Mouse (Mus musculus) intestine, embryonic 14.5 days (tissue): ENCODE results near the gene Gm12258. TPM values are rescaled to one million over a fixed set of nuclear protein-coding genes. Genes with fewer than 3 reads are reported as not detected.

Experiments used
- ATAC-seq: fragments of 200-750 bp; cut with Nextera tagmentation; replicated peaks from 2 replicates; pipeline ENCODE4 v1.8.0; 2017; ENCODE audit warnings: low read depth, moderate number of reproducible peaks, moderate TSS enrichment, moderate library complexity; ENCODE audit not compliant: low FRiP score, low TSS enrichment
- DNase-seq: peaks from one replicate; pipeline ENCODE4 v3.0.0-alpha.2; 2018; ENCODE audit warnings: low spot score
- H3K27ac ChIP-seq: fragments of 300-500 bp; sonication (generic); 2 replicates; pipeline ENCODE4 v1.5.1; 2014; ENCODE audit warnings: low read depth, mild to moderate bottlenecking, control low read depth
- H3K27me3 ChIP-seq: fragments of 300-500 bp; sonication (generic); replicated peaks from 2 replicates; pipeline ENCODE4 v1.6.1; 2014; ENCODE audit warnings: low read length, control low read depth; ENCODE audit not compliant: control insufficient read depth, insufficient read depth
- H3K36me3 ChIP-seq: fragments of 300-500 bp; sonication (generic); 2 replicates; pipeline ENCODE4 v1.6.1; 2014; ENCODE audit warnings: low read length, control low read depth; ENCODE audit not compliant: control insufficient read depth, insufficient read depth
- H3K4me1 ChIP-seq: fragments of 300-500 bp; sonication (generic); replicated peaks from 2 replicates; pipeline ENCODE4 v1.6.1; 2014; ENCODE audit warnings: low read length, control low read depth, mixed read lengths; ENCODE audit not compliant: control insufficient read depth, insufficient read depth
- H3K4me2 ChIP-seq: fragments of 300-500 bp; sonication (generic); 2 replicates; pipeline ENCODE4 v1.6.1; 2014; ENCODE audit warnings: low read length
- H3K4me3 ChIP-seq: fragments of 300-500 bp; sonication (generic); 2 replicates; pipeline ENCODE4 v1.5.1; 2014; ENCODE audit warnings: low read depth, low read length, control low read depth, mixed read lengths
- H3K9ac ChIP-seq: fragments of 300-500 bp; sonication (generic); 2 replicates; pipeline ENCODE4 v1.6.1; 2014; ENCODE audit warnings: mild to moderate bottlenecking, low read length
- H3K9me3 ChIP-seq: fragments of 300-500 bp; sonication (generic); 2 replicates; pipeline ENCODE4 v1.6.1; 2016; ENCODE audit warnings: low read length, control low read depth; ENCODE audit not compliant: control insufficient read depth
- WGBS: fragments of 180-500 bp; shearing (Covaris S2); extraction: QIAGEN DNeasy Blood & Tissue Kit; methylation state at CpG from one replicate; pipeline ENCODE4 v1.1.7; 2014; 5-methylcytosine and 5-hydroxymethylcytosine counted together
- polyA plus RNA-seq: library from polyadenylated mRNA; unstranded; fragments of >200 nt; fragmentation: Nextera tagmentation; extraction: Ambion mirVana; gene quantifications from 2 replicates; pipeline ENCODE4 v1.2.1, GENCODE M21; 2014

The Gm12258 gene
- polyA plus RNA-seq, 1 experiment from 2014 or later: 9.4 TPM

DNA sequence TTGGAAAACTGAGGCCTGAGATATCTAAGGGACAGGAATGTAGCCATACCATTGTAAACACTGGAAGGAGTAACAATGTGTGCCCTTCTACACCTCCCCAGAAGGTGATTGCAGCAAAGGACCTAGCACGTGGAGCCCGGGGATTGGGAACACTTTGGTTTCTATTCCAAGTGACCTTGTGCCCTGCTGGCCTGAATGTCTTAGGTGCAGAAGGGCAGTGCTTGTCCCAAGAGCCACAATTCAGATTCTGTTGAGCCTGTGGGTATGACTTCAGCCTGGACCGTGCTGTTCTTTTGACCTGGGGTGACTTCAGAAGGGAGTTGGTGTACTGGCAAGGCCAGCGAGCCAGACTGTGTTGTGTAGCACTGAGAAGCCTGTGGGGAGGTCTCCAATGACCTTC lies 24.0 kb downstream of the Gm12258 start:
- no peak for DNase-seq

DNA sequence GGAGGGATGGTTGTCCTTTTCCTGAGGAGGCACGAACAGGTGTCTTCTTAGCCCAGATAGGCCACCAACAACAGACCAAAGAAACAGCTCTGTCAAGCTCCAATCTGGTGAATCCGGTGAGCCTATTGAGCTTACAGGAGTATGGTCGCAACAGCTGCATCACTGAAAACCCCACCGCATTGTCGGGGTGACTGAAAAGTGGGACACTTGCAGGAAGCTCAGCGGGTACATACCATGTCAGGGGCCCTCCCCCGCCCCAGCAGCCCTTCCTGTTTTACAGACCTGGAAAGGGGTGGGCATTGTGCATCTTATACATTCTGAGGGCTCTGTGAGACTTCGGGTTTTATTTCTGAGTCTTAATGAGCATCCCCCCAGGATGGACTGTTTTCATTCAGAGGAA lies 36.8 kb downstream of the Gm12258 start:
- Histone ChIP-seq H3K4me1 (no peaks in the 10 kb centered on the region), H3K9me3 (no peaks in the 10 kb centered on the region), H3K27me3 (no peaks in the 10 kb centered on the region), H3K27ac (no peak overlapping the region), H3K36me3 (peaks cover 39% of the 10 kb centered on the region), H3K9ac (no peak overlapping the region), H3K4me3 (no peak overlapping the region), H3K4me2 (no peak overlapping the region)
- ATAC-seq (no peak), DNase-seq (no peak)
- WGBS: 87% methylated on average over 8 of the region's 8 CpGs

More for the DNA sequence above, 24.0 kb downstream of the Gm12258 start:
- H3K27me3 ChIP-seq: no peaks in the 10 kb centered on the region
- ATAC-seq: no peak
- H3K4me1 ChIP-seq: peaks cover 10% of the 10 kb centered on the region
- H3K4me2 ChIP-seq: no peak overlapping the region
- no peak overlapping the region for H3K4me3 ChIP-seq
- H3K9ac ChIP-seq: no peak overlapping the region
- 87% methylated on average over 4 of the region's 4 CpGs for WGBS
- H3K9me3 ChIP-seq: no peaks in the 10 kb centered on the region
- H3K36me3 ChIP-seq: peaks cover 31% of the 10 kb centered on the region
- no peak overlapping the region for H3K27ac ChIP-seq

DNA sequence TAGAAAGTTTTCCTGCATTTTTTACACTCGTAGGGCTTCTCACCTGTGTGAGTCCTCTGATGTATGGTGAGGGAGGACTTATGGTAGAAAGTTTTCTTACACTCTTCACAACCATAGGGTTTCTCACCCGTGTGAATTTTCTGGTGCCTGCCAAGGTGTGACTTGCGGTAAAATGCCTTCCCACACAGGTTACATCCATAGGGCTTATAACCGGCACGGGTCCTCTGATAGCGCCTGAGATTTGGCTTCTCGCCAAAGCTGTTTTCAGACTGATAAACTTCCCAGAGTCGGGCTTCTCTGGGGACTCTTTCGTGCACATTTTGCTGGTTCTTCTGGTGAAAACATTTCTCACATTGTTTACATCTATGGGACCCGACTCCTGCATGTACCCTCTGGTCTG lies 43.6 kb downstream of the Gm12258 start:
- 89% methylated on average over 10 of the region's 10 CpGs for WGBS
- Histone ChIP-seq H3K9ac (no peak overlapping the region), H3K4me1 (no peaks in the 10 kb centered on the region), H3K27me3 (no peaks in the 10 kb centered on the region), H3K9me3 (no peaks in the 10 kb centered on the region), H3K27ac (no peak overlapping the region), H3K4me3 (no peak overlapping the region), H3K36me3 (peaks cover 57% of the 10 kb centered on the region), H3K4me2 (no peak overlapping the region)
- no peak for ATAC-seq
- DNase-seq: no peak

DNA sequence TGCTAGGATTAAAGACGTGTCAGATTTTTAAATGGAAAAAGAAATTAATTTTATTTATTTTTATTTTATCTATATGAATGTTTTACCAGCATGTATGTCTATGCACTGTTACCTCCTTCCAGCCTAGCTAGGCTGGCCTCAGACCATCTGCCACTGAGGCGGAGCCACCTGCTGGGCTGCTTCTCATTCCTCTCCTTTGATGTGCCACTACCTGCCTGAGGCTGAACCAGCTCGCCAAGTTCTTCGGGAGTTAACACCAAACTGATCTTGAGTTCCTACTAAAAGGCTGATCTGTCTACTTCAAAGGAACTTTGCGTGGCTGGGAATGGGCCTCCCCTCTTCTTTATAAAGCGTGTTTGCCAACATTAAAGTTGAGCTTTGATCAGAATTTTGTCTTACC lies 47.5 kb downstream of the Gm12258 start:
- Histone ChIP-seq H3K27me3 (no peaks in the 10 kb centered on the region), H3K27ac (no peak overlapping the region), H3K4me2 (no peak overlapping the region), H3K9ac (no peak overlapping the region), H3K4me1 (no peaks in the 10 kb centered on the region), H3K36me3 (peaks cover 82% of the 10 kb centered on the region), H3K4me3 (no peak overlapping the region), H3K9me3 (no peaks in the 10 kb centered on the region)
- ATAC-seq (no peak), DNase-seq (no peak)
- WGBS: 70% methylated on average over 6 of the region's 6 CpGs

DNA sequence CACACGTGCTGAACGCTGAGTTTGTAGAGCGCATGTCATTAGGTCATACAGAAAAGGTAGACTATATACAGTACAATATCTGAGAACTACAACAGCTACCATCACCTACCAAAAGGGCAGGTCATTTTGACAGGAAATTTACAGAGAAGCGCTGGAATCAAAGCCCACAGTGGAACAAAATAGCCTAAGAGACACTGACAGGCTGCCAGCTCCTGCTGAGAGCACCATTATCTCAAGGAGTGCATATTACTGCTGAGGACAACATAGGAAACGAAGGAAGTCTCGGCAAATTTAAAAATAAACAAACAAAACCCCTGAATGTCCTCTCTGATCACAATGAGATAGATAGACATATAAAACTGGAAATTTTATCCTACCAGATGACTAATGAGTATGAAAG lies 50.5 kb downstream of the Gm12258 start:
- H3K4me2 ChIP-seq: no peak overlapping the region
- H3K4me1 ChIP-seq: no peaks in the 10 kb centered on the region
- H3K27ac ChIP-seq: no peak overlapping the region
- DNase-seq (no peak), ATAC-seq (no peak)
- no peaks in the 10 kb centered on the region for H3K9me3 ChIP-seq
- no peaks in the 10 kb centered on the region for H3K27me3 ChIP-seq
- H3K9ac ChIP-seq: no peak overlapping the region
- peaks cover 79% of the 10 kb centered on the region for H3K36me3 ChIP-seq
- 82% methylated on average over 6 of the region's 6 CpGs for WGBS
- no peak overlapping the region for H3K4me3 ChIP-seq

DNA sequence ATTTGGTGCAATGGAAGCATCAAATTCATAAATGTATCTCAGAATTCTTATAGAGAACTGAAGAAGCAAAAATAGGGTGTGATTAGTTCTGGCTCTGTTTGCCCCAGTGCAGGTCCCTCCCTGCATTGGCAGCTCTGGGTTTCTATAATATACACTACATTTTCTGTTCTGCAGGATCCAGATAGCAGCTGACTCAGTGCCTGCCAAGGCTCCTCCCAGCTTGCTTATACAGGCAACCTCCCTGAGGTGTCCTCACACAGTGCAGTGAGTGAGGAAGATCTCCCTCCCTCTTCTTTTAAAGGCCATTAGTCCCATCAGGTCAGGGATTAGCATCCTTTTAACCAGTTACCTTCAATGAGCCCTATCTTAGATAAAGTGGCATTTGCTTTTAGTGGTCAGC lies 54.1 kb downstream of the Gm12258 start:
- peaks cover 53% of the 10 kb centered on the region for H3K36me3 ChIP-seq
- no peak overlapping the region for H3K4me2 ChIP-seq
- no peaks in the 10 kb centered on the region for H3K27me3 ChIP-seq
- no peak overlapping the region for H3K4me3 ChIP-seq
- DNase-seq (no peak), ATAC-seq (no peak)
- no peaks in the 10 kb centered on the region for H3K9me3 ChIP-seq
- H3K4me1 ChIP-seq: peaks cover 7% of the 10 kb centered on the region; the same call in 1 of the 2 replicates
- H3K27ac ChIP-seq: no peak overlapping the region
- no peak overlapping the region for H3K9ac ChIP-seq

DNA sequence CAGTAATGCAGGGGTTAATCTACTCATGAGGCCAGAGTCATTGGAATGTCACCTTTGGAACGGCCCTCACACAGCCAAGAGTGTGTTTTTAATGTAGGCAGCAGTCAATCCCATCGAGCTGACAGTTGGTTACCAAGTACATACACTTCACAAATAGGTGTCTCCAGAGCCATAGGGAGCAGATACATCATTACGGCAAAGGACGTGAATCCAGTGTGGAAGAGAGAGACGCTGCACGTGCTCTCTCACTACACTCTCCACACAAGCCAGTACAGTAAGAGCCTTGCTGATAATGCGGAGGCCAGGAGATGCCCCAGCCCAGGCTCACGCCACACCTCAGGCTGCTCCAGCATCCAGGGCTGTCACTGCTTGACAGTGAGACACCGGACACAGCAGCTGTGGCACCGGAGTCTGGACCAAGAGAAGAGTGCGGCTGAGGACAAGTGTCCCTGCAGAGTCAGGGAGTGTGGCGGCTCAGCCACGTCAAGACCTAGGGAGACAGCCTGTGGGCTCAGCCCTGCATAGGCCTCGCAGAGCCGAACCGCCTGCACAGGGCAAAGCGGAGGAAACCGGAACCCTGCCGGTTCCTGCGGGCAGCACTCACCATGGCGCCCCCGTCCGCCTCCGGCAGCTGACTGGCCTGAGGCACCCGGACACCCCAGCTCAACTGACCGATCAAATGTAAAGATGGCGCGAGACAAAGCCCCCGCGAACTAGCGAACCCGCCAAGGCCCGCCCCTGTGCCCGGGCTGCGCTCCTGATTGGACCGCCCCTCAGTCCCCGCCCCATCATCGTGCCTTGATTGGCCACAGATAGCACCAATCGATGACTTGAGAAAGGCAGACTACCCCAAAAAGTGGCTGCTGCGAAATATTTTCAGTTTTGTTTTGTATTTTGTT lies 56.8 kb downstream of the Gm12258 start, which contains the start of gene Zfp39:
Gene Zfp39 (minus strand): TSS at position 715 of the 899 bp plus-strand sequence.
- Histone ChIP-seq H3K9ac (peak within 1 kb of the TSS; percentile 74), H3K27me3 (no peaks in the 10 kb centered on the region), H3K4me3 (peak within 1 kb of the TSS; percentile 84), H3K9me3 (no peaks in the 10 kb centered on the region), H3K36me3 (peaks cover 32% of the 10 kb centered on the region), H3K4me1 (peaks cover 7% of the 10 kb centered on the region; the same call in 1 of the 2 replicates), H3K27ac (peak within 1 kb of the TSS; percentile 60), H3K4me2 (peak within 1 kb of the TSS; percentile 81)
- DNase-seq: peak; percentile 99
- WGBS: under 1% methylated on average over 40 of the region's 40 CpGs
- peak; percentile 98 for ATAC-seq

DNA sequence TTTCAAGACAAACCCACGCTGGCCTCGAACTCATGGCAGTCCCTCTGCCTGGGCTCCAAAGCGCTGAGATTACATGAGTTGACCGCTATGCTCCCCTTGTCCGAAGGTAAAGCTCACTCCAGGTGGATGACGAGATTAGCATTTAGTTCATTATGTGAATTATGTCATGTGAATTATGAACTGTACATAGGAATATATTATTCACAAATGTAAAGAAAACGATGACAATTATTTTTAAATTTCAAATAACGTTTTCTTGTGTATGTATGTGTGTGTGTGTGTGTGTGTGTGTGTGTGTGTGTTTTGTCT lies 57.4 kb downstream of the Gm12258 start:
- H3K4me1 ChIP-seq: peaks cover 7% of the 10 kb centered on the region; the same call in 1 of the 2 replicates
- DNase-seq: no peak
- peak; percentile 25; the same call in 1 of the 2 replicates for ATAC-seq
- H3K36me3 ChIP-seq: peaks cover 26% of the 10 kb centered on the region
- no peaks in the 10 kb centered on the region for H3K9me3 ChIP-seq
- no peaks in the 10 kb centered on the region for H3K27me3 ChIP-seq
- H3K9ac ChIP-seq: peak overlapping the region; percentile 74
- H3K27ac ChIP-seq: no peak overlapping the region; the same call in 1 of the 2 replicates
- H3K4me2 ChIP-seq: peak overlapping the region; percentile 81
- WGBS: 1% methylated on average over 8 of the region's 8 CpGs
- peak overlapping the region; percentile 84 for H3K4me3 ChIP-seq

DNA sequence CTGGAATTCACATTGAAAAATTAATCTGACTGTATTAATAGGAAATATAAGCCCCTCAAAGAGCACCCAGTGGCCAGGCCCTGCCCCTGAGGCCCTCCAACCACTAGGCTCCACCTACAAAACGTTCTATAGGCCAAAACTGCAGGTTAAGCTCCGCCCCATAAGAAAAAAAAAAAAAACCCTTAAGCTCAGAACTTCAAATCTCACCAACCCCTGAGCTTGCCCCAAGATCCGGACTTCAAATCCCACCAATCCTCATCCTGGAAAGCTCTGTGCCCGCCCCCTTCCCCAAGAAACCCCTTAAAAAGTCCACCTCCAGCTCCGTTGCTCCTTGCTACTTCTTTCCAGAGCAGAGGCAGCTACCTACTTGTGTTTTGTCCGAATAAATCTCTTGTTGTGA lies 57.9 kb downstream of the Gm12258 start:
- no peak overlapping the region for H3K4me3 ChIP-seq
- WGBS: 53% methylated on average over 6 of the region's 6 CpGs
- DNase-seq: no peak

More for the DNA sequence above, 57.9 kb downstream of the Gm12258 start:
- Histone ChIP-seq H3K4me2 (peak overlapping the region; percentile 81; the same call in 1 of the 2 replicates), H3K36me3 (peaks cover 23% of the 10 kb centered on the region), H3K27ac (no peak overlapping the region), H3K4me1 (peaks cover 7% of the 10 kb centered on the region; the same call in 1 of the 2 replicates), H3K27me3 (no peaks in the 10 kb centered on the region), H3K9ac (no peak overlapping the region), H3K9me3 (no peaks in the 10 kb centered on the region)
- ATAC-seq: no peak
